Comparison of ENCODE assay signal across 8 mouse cellular contexts in the genomic region with DNA sequence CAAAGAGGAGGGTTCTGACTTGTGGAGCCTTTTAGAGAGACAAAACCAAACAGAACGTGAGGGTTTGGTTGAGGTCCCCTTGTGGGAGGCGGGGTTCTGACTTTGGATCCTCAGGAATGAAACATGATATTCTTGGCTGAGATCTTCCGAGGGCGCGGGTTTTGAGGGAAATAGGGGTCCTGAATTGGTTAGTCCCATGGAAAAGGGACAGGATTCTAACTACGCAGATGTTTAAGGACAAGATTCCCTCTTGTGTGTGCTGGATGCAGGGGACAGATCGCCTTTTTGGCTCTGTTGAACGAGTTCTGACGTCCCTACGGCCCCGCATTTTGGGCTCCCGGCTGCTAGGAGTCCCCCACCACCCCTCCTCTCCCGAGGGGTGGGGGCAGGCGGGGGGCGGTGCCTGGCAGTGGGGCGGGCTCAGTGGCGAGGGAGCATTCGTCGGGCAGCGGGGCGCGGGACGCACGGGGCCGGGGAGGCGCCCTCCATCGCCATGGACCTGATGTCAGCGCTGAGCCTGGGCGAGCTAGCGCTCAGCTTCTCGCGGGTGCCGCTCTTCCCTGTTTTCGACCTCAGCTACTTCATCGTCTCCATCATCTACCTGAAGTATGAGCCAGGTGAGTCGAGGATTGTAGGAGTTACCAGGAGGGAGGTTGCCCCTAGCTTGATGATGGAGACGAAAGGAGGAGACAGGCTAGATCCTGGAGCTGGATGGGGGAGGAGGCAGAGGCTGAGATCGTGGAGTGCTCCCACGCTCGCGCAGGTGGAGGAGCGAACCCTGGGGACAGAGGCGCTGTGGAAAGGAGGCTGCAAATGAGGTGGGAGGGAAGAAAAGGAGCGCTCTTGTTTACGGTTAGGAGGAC. TPM values are rescaled to one million over a fixed set of nuclear protein-coding genes. Genes with fewer than 3 reads are reported as not detected.
DNase-seq lines count a peak whose midpoint lies in the region; ATAC-seq and TF ChIP-seq lines count a peak whose summit lies in the region.

A gene (plus strand): TSS at position 445 of the 863 bp plus-strand sequence.

- peak within 1 kb of the TSS; percentile 88 for H3K27ac ChIP-seq in forebrain, embryonic 15.5 days (replicated peaks)
- H3K27ac ChIP-seq in layer of hippocampus, adult 2 months, result peak within 1 kb of the TSS; percentile 96
- peak within 1 kb of the TSS; percentile 99 for H3K27ac ChIP-seq in lung, embryonic 14.5 days (ENCODE audit: low read depth)
- H3K27ac ChIP-seq in olfactory bulb, adult 2 months (ENCODE audit: insufficient read depth, low read depth, low read length), result peak within 1 kb of the TSS; percentile 82
- peak within 1 kb of the TSS; percentile 73 for H3K27ac ChIP-seq in thymus, adult 2 months (ENCODE audit: control insufficient read depth, insufficient read depth, low read length)

- intact Hi-C loops in heart, postnatal 14 days (cut with DNase I), result no loop called here

- H3K36me3 ChIP-seq in forebrain, embryonic 15.5 days, result peaks cover 22% of the 10 kb centered on the region
- peaks cover 30% of the 10 kb centered on the region for H3K36me3 ChIP-seq in lung, embryonic 14.5 days (ENCODE audit: insufficient read depth)
- peaks cover 16% of the 10 kb centered on the region for H3K36me3 ChIP-seq in thymus, adult 2 months (ENCODE audit: control insufficient read depth, insufficient read depth, low read length)

- DNase-seq in ES-CJ7 (ENCODE audit: low read depth, low spot score), result peak; percentile 67
- DNase-seq in cerebellum, adult 11 months, result peak; percentile 70
- DNase-seq in heart, postnatal 14 days, result peak; percentile 88 to 89
- DNase-seq in layer of hippocampus, adult 2 months (ENCODE audit: low spot score in 2 of 2), result peak; percentile 81 to 85
- peak; percentile 84 for DNase-seq in lung, embryonic 14.5 days
- peak; percentile 80 for DNase-seq in thymus, adult 2 months

- peak within 1 kb of the TSS; percentile 66 for H3K9ac ChIP-seq in forebrain, embryonic 15.5 days (replicated peaks)
- H3K9ac ChIP-seq in lung, embryonic 14.5 days, result peak within 1 kb of the TSS; percentile 70

- no peaks in the 10 kb centered on the region for H3K27me3 ChIP-seq in forebrain, embryonic 15.5 days
- no peaks in the 10 kb centered on the region for H3K27me3 ChIP-seq in lung, embryonic 14.5 days (ENCODE audit: insufficient read depth, low read length)
- H3K27me3 ChIP-seq in thymus, adult 2 months (ENCODE audit: control insufficient read depth, insufficient read depth, low read length), result no peaks in the 10 kb centered on the region

- under 1% methylated on average over 45 of the region's 45 CpGs for WGBS in forebrain, embryonic 15.5 days
- under 1% methylated on average over 45 of the region's 45 CpGs for WGBS in lung, embryonic 14.5 days
- under 1% methylated on average over 45 of the region's 45 CpGs for WGBS in olfactory bulb, adult 2 months
- 1% methylated on average over 45 of the region's 45 CpGs for WGBS in thymus, adult 2 months

- TF ChIP-seq CTCF in layer of hippocampus, adult 2 months (conservative IDR thresholded peaks at IDR 0.05), result no peak
- TF ChIP-seq CTCF in lung, embryonic 14.5 days (IDR thresholded peaks at IDR 0.05; ENCODE audit: low read depth), result no peak
- TF ChIP-seq CTCF in olfactory bulb, adult 2 months (IDR thresholded peaks at IDR 0.05; ENCODE audit: insufficient read depth, low read depth, low read length), result no peak
- no peak for TF ChIP-seq CTCF in thymus, adult 2 months (IDR thresholded peaks at IDR 0.05; ENCODE audit: borderline replicate concordance, control insufficient read depth, extremely low read depth, insufficient read depth, low read length, poor library complexity)

- peak; percentile 41 for TF ChIP-seq POLR2A in olfactory bulb, adult 2 months (IDR thresholded peaks at IDR 0.05; ENCODE audit: insufficient read depth, low read depth, low read length)
- peak; percentile 60; the same call in 1 of the 2 replicates for TF ChIP-seq POLR2A in thymus, adult 2 months (IDR thresholded peaks at IDR 0.05; ENCODE audit: control insufficient read depth, extremely low read depth, insufficient read depth, low read length, poor library complexity)

- H3K9me3 ChIP-seq in forebrain, embryonic 15.5 days, result no peaks in the 10 kb centered on the region
- H3K9me3 ChIP-seq in lung, embryonic 14.5 days (ENCODE audit: low read depth, low read length), result no peaks in the 10 kb centered on the region

- peak within 1 kb of the TSS; percentile 97 for H3K4me2 ChIP-seq in forebrain, embryonic 15.5 days (replicated peaks)
- peak within 1 kb of the TSS; percentile 95 for H3K4me2 ChIP-seq in lung, embryonic 14.5 days

- peaks cover 37% of the 10 kb centered on the region for H3K4me1 ChIP-seq in forebrain, embryonic 15.5 days
- H3K4me1 ChIP-seq in lung, embryonic 14.5 days (ENCODE audit: insufficient read depth), result peaks cover 7% of the 10 kb centered on the region; the same call in 1 of the 2 replicates
- peaks cover 15% of the 10 kb centered on the region for H3K4me1 ChIP-seq in olfactory bulb, adult 2 months (ENCODE audit: control insufficient read depth, insufficient read depth, low read length)
- H3K4me1 ChIP-seq in thymus, adult 2 months (replicated peaks; ENCODE audit: control insufficient read depth, insufficient read depth, low read length), result peaks cover 16% of the 10 kb centered on the region

- peak; percentile 38 for ATAC-seq in forebrain, embryonic 15.5 days (replicated peaks)
- ATAC-seq in lung, embryonic 14.5 days (ENCODE audit: insufficient read depth), result peak; percentile 41

- peak within 1 kb of the TSS; percentile 53 for H3K4me3 ChIP-seq in forebrain, embryonic 15.5 days
- peak within 1 kb of the TSS; percentile 90 for H3K4me3 ChIP-seq in layer of hippocampus, adult 2 months
- peak within 1 kb of the TSS; percentile 65 for H3K4me3 ChIP-seq in lung, embryonic 14.5 days (ENCODE audit: low read depth, low read length)
- H3K4me3 ChIP-seq in olfactory bulb, adult 2 months (ENCODE audit: insufficient read depth, low read depth, low read length), result peak within 1 kb of the TSS; percentile 79
- H3K4me3 ChIP-seq in thymus, adult 2 months (ENCODE audit: control insufficient read depth, insufficient read depth, low read length), result peak within 1 kb of the TSS; percentile 82

RNA-seq across cellular contexts. Expression of the gene that starts here (rescaled TPM):
- polyA plus RNA-seq in forebrain, embryonic 15.5 days (2015; fragmentation: Nextera tagmentation; extraction: Ambion mirVana), result 17.7 and 17.8 TPM in 2 replicates
- 100 to 1,000 TPM; 372 TPM for total RNA-seq in heart, postnatal 14 days (2021)
- 100 to 1,000 TPM; 115 to 120 TPM for total RNA-seq in layer of hippocampus, adult 2 months (2021)
- polyA plus RNA-seq in lung, embryonic 14.5 days (2014; fragmentation: Nextera tagmentation; extraction: Ambion mirVana), result 12.7 and 18.3 TPM in 2 replicates
- not detected in 2 replicates for polyA plus RNA-seq in olfactory bulb, adult 2 months (2012; ENCODE audit: insufficient read depth, insufficient read length, low replicate concordance, missing spikeins)
- 23.2 and 56.1 TPM in 2 replicates for polyA plus RNA-seq in thymus, adult 2 months (2012; rRNA removed)

Comparison
In these comparisons a context has a peak if more than half of its experiments do, and no peak if none do; other contexts are left out.
1. Peak in every context shown above with its lines: DNase-seq, ATAC-seq, H3K4me3 ChIP-seq and H3K27ac ChIP-seq.
2. RNA of the gene that starts here (polyA plus RNA-seq): 23.2 to 56.1 TPM in thymus, adult 2 months, 17.7 to 17.8 TPM in forebrain, embryonic 15.5 days and 12.7 to 18.3 TPM in lung, embryonic 14.5 days; not detected in olfactory bulb, adult 2 months; every median in the first group is over 10 times any median in the second.